Mouse (Mus musculus): ENCODE results near the gene Borcs6. TPM values are rescaled to one million over a fixed set of nuclear protein-coding genes. Genes with fewer than 3 reads are reported as not detected.
"Not testable (repeated sequence)": the region's sequence is repeated elsewhere in the genome, so short reads cannot be mapped to it uniquely, and the experiment has no call there.

Borcs6 gene
- polyA plus RNA-seq (2015; fragmentation: Nextera tagmentation; extraction: Ambion mirVana) = 4.3 and 5.3 TPM in 2 replicates

GRCm38 (mm10) chr11:69059357-69059974 lies at the start of gene Borcs6:
Borcs6 (plus strand) TSS chr11:69059717.
- Histone ChIP-seq H3K4me3 (replicated peaks) (peak within 1 kb of the TSS; percentile 77), H3K27ac (replicated peaks) (peak within 1 kb of the TSS; percentile 89), H3K36me3 (replicated peaks) (0 out of 2 replicates have a peak, but pooled peaks cover 1% of the 10 kb centered on the region), H3K4me2 (peak within 1 kb of the TSS; percentile 99), H3K9me3 (replicated peaks) (no peaks in the 10 kb centered on the region), H3K9ac (peak within 1 kb of the TSS; percentile 89), H3K27me3 (no peaks in the 10 kb centered on the region), H3K4me1 (replicated peaks) (peaks cover 50% of the 10 kb centered on the region)
- ATAC-seq (ENCODE audit: insufficient read depth) = peak; percentile 85
- under 1% methylated on average over 64 of the region's 64 CpGs for WGBS (ENCODE audit: insufficient replicate concordance)

GRCm38 (mm10) chr11:69010400-69011323 lies 48.9 kb upstream of the Borcs6 start:
- Histone ChIP-seq H3K27ac (replicated peaks) (peak overlapping the region; percentile 99), H3K36me3 (replicated peaks) (no peaks in the 10 kb centered on the region), H3K4me1 (replicated peaks) (peaks cover 77% of the 10 kb centered on the region), H3K9ac (peak overlapping the region; percentile 74; the same call in 1 of the 2 replicates), H3K4me3 (replicated peaks) (peak overlapping the region; percentile 66), H3K27me3 (no peaks in the 10 kb centered on the region), H3K4me2 (peak overlapping the region; percentile 82), H3K9me3 (replicated peaks) (no peaks in the 10 kb centered on the region)
- 77% methylated on average over 15 of the region's 15 CpGs for WGBS (ENCODE audit: insufficient replicate concordance)
- ATAC-seq (ENCODE audit: insufficient read depth) = no peak

GRCm38 (mm10) chr11:69011445-69011844 lies 48.1 kb upstream of the Borcs6 start:
- H3K4me3 ChIP-seq (replicated peaks) = peak overlapping the region; percentile 66
- H3K9ac ChIP-seq = peak overlapping the region; percentile 74
- not testable (repeated sequence) for H3K9me3 ChIP-seq (replicated peaks); H3K27me3 ChIP-seq; H3K36me3 ChIP-seq (replicated peaks); ATAC-seq (ENCODE audit: insufficient read depth)
- peaks cover 72% of the 10 kb centered on the region for H3K4me1 ChIP-seq (replicated peaks)
- WGBS (ENCODE audit: insufficient replicate concordance) = 25% methylated on average over 2 of the region's 2 CpGs
- H3K4me2 ChIP-seq = peak overlapping the region; percentile 82
- H3K27ac ChIP-seq (replicated peaks) = peak overlapping the region; percentile 99

- H3K27ac ChIP-seq (replicated peaks) = peak overlapping the region; percentile 99
- H3K4me1 ChIP-seq (replicated peaks) = peaks cover 72% of the 10 kb centered on the region
- under 1% methylated on average over 18 of the region's 18 CpGs for WGBS (ENCODE audit: insufficient replicate concordance)
- no peaks in the 10 kb centered on the region for H3K9me3 ChIP-seq (replicated peaks)
- H3K9ac ChIP-seq = peak overlapping the region; percentile 74
- ATAC-seq (ENCODE audit: insufficient read depth) = peak; percentile 71
- H3K4me3 ChIP-seq (replicated peaks) = peak overlapping the region; percentile 66
- peak overlapping the region; percentile 82 for H3K4me2 ChIP-seq
- H3K27me3 ChIP-seq = no peaks in the 10 kb centered on the region
- H3K36me3 ChIP-seq (replicated peaks) = no peaks in the 10 kb centered on the region
These were observed 47.4 kb upstream of the Borcs6 start for GRCm38 (mm10) chr11:69012071-69012601.

- Histone ChIP-seq H3K4me2 (peak within 1 kb of the TSS; percentile 80), H3K9ac (peak within 1 kb of the TSS; percentile 74), H3K27me3 (no peaks in the 10 kb centered on the region), H3K9me3 (replicated peaks) (no peaks in the 10 kb centered on the region), H3K36me3 (replicated peaks) (peaks cover under 1% of the 10 kb centered on the region; the same call in 1 of the 2 replicates), H3K4me3 (replicated peaks) (peak within 1 kb of the TSS; percentile 77), H3K27ac (replicated peaks) (peak within 1 kb of the TSS; percentile 93), H3K4me1 (replicated peaks) (peaks cover 60% of the 10 kb centered on the region)
- under 1% methylated on average over 38 of the region's 38 CpGs for WGBS (ENCODE audit: insufficient replicate concordance)
- peak; percentile 90 for ATAC-seq (ENCODE audit: insufficient read depth)
These were observed 43.7 kb upstream of the Borcs6 start, which contains the start of gene Ctc1 for GRCm38 (mm10) chr11:69015644-69016441. Ctc1 (plus strand) TSS chr11:69015911.

- peak overlapping the region; percentile 93 for H3K27ac ChIP-seq (replicated peaks)
- H3K36me3 ChIP-seq (replicated peaks) = peaks cover 7% of the 10 kb centered on the region
- H3K9ac ChIP-seq = peak overlapping the region; percentile 74
- peak overlapping the region; percentile 77 for H3K4me3 ChIP-seq (replicated peaks)
- no peak for ATAC-seq (ENCODE audit: insufficient read depth)
- no peaks in the 10 kb centered on the region for H3K27me3 ChIP-seq
- H3K9me3 ChIP-seq (replicated peaks) = no peaks in the 10 kb centered on the region
- H3K4me1 ChIP-seq (replicated peaks) = peaks cover 52% of the 10 kb centered on the region
- WGBS (ENCODE audit: insufficient replicate concordance) = 52% methylated on average over 3 of the region's 3 CpGs
- peak overlapping the region; percentile 80 for H3K4me2 ChIP-seq
These were observed 42.8 kb upstream of the Borcs6 start for GRCm38 (mm10) chr11:69016755-69017154.

- Histone ChIP-seq H3K4me2 (no peak overlapping the region), H3K4me3 (replicated peaks) (no peak overlapping the region), H3K36me3 (replicated peaks) (peaks cover 46% of the 10 kb centered on the region), H3K27me3 (no peaks in the 10 kb centered on the region), H3K9ac (no peak overlapping the region), H3K9me3 (replicated peaks) (no peaks in the 10 kb centered on the region), H3K4me1 (replicated peaks) (peaks cover 24% of the 10 kb centered on the region), H3K27ac (replicated peaks) (no peak overlapping the region)
- no peak for ATAC-seq (ENCODE audit: insufficient read depth)
These were observed 38.8 kb upstream of the Borcs6 start for GRCm38 (mm10) chr11:69020691-69021090.

GRCm38 (mm10) chr11:69026562-69026961 lies 33.0 kb upstream of the Borcs6 start:
- 82% methylated on average over 3 of the region's 3 CpGs for WGBS (ENCODE audit: insufficient replicate concordance)
- H3K4me2 ChIP-seq = no peak overlapping the region
- no peaks in the 10 kb centered on the region for H3K9me3 ChIP-seq (replicated peaks)
- no peak overlapping the region for H3K27ac ChIP-seq (replicated peaks)
- H3K4me1 ChIP-seq (replicated peaks) = no peaks in the 10 kb centered on the region
- no peak for ATAC-seq (ENCODE audit: insufficient read depth)
- H3K27me3 ChIP-seq = no peaks in the 10 kb centered on the region
- H3K4me3 ChIP-seq (replicated peaks) = no peak overlapping the region
- peaks cover 100% of the 10 kb centered on the region for H3K36me3 ChIP-seq (replicated peaks)
- H3K9ac ChIP-seq = no peak overlapping the region

- H3K27ac ChIP-seq (replicated peaks) = no peak overlapping the region
- ATAC-seq (ENCODE audit: insufficient read depth) = no peak
- peaks cover 96% of the 10 kb centered on the region for H3K36me3 ChIP-seq (replicated peaks)
- no peaks in the 10 kb centered on the region for H3K27me3 ChIP-seq
- 68% methylated on average over 2 of the region's 2 CpGs for WGBS (ENCODE audit: insufficient replicate concordance)
- H3K4me1 ChIP-seq (replicated peaks) = 0 out of 2 replicates have a peak, but pooled peaks cover 1% of the 10 kb centered on the region
- H3K4me2 ChIP-seq = no peak overlapping the region
- H3K9me3 ChIP-seq (replicated peaks) = no peaks in the 10 kb centered on the region
- H3K9ac ChIP-seq = no peak overlapping the region
- H3K4me3 ChIP-seq (replicated peaks) = no peak overlapping the region
These were observed 30.7 kb upstream of the Borcs6 start for GRCm38 (mm10) chr11:69028805-69029204.

GRCm38 (mm10) chr11:69033552-69033951 lies 26.0 kb upstream of the Borcs6 start:
- ATAC-seq (ENCODE audit: insufficient read depth) = no peak
- Histone ChIP-seq H3K27ac (replicated peaks) (no peak overlapping the region; the same call in 1 of the 2 replicates), H3K4me3 (replicated peaks) (no peak overlapping the region), H3K4me1 (replicated peaks) (peaks cover 35% of the 10 kb centered on the region), H3K27me3 (no peaks in the 10 kb centered on the region), H3K4me2 (no peak overlapping the region), H3K9ac (no peak overlapping the region), H3K9me3 (replicated peaks) (no peaks in the 10 kb centered on the region), H3K36me3 (replicated peaks) (peaks cover 67% of the 10 kb centered on the region)
- 64% methylated on average over 9 of the region's 9 CpGs for WGBS (ENCODE audit: insufficient replicate concordance)

Measured in liver, embryonic 15.5 days (tissue).